Mouse (Mus musculus): ENCODE measurements around the gene Ctsll3.

DNA sequence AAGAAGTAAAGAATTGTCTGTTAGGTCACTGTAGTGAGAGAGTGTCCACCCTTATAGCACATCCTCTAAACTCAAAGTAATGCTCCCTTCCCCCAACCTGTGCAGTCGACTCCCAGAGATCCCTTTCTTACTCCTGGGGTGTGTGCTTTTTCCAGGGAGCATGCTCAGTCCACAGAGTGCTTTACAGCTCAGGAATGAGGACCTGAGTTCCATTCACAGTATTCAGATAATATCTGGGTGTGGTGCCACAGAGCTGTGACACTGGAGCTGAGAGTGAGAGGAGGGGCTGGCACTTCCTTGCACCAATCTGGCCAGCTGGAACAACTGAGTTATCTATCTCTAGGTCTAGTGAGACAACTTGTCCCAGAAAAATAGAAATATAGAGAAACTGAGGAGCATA is 11.1 kb upstream of the Ctsll3 start:
- TF ChIP-seq CTCF (IDR thresholded peaks at IDR 0.05): no peak
- TF ChIP-seq EP300 (IDR thresholded peaks at IDR 0.05; ENCODE audit: insufficient read depth, low read depth, low read length): no peak
- TF ChIP-seq POLR2A (IDR thresholded peaks at IDR 0.05; ENCODE audit: insufficient read depth, low read depth, low read length): no peak
